Mouse (Mus musculus) kidney, embryonic 15.5 days (tissue): ENCODE measurements at regions not wholly inside any gene's neighbourhood (a gene's known extent, or its start where the extent isn't known, plus 50 kb on each side); places are given as distances from the start of the nearest gene placed in this dataset.
"Not testable (repeated sequence)": the region's sequence is repeated elsewhere in the genome, so short reads cannot be mapped to it uniquely, and the experiment has no call there.

Source experiments
- ATAC-seq: fragments of 200-750 bp; cut with Nextera tagmentation; replicated peaks from 2 replicates; pipeline ENCODE4 v1.8.0; 2017; ENCODE audit warnings: moderate TSS enrichment; ENCODE audit not compliant: low FRiP score
- H3K27ac ChIP-seq: fragments of 300-500 bp; sonication (generic); 2 replicates; pipeline ENCODE4 v1.5.1; 2015; ENCODE audit warnings: mild to moderate bottlenecking, inconsistent platforms
- H3K27me3 ChIP-seq: fragments of 300-500 bp; sonication (generic); 2 replicates; pipeline ENCODE4 v1.6.1; 2015; ENCODE audit warnings: inconsistent platforms
- H3K36me3 ChIP-seq: fragments of 300-500 bp; sonication (generic); 2 replicates; pipeline ENCODE4 v1.6.1; 2015; ENCODE audit warnings: inconsistent platforms
- H3K4me1 ChIP-seq: fragments of 300-500 bp; sonication (generic); 2 replicates; pipeline ENCODE4 v1.6.1; 2015; ENCODE audit warnings: inconsistent platforms
- H3K4me2 ChIP-seq: fragments of 300-500 bp; sonication (generic); 2 replicates; pipeline ENCODE4 v1.6.1; 2015; ENCODE audit warnings: moderate library complexity, mild to moderate bottlenecking, inconsistent platforms
- H3K4me3 ChIP-seq: fragments of 300-500 bp; sonication (generic); replicated peaks from 2 replicates; pipeline ENCODE4 v1.5.1; 2015; ENCODE audit warnings: mild to moderate bottlenecking, inconsistent platforms
- H3K9ac ChIP-seq: fragments of 300-500 bp; sonication (generic); 2 replicates; pipeline ENCODE4 v1.6.1; 2015; ENCODE audit warnings: mild to moderate bottlenecking, inconsistent platforms
- H3K9me3 ChIP-seq: fragments of 300-500 bp; sonication (generic); replicated peaks from 2 replicates; pipeline ENCODE4 v1.6.1; 2016; ENCODE audit warnings: inconsistent platforms
- WGBS: fragments of 180-500 bp; shearing (Covaris S2); methylation state at CpG from one replicate; pipeline ENCODE4 v1.1.7; 2015; ENCODE audit warnings: mixed read lengths; 5-methylcytosine and 5-hydroxymethylcytosine counted together

GRCm38 (mm10) chr6:16765354-16765753 lies 132.9 kb downstream of the Tfec start:
- ATAC-seq, result no peak
- Histone ChIP-seq H3K4me3 (no peak overlapping the region), H3K27ac (no peak overlapping the region), H3K9ac (no peak overlapping the region), H3K27me3 (no peaks in the 10 kb centered on the region), H3K36me3 (no peaks in the 10 kb centered on the region), H3K4me1 (no peaks in the 10 kb centered on the region), H3K4me2 (no peak overlapping the region), H3K9me3 (no peaks in the 10 kb centered on the region)
- 51% methylated on average over 4 of the region's 4 CpGs for WGBS

GRCm38 (mm10) chr6:16764707-16765106 lies 133.5 kb downstream of the Tfec start:
- Histone ChIP-seq H3K4me1 (no peaks in the 10 kb centered on the region), H3K9ac (no peak overlapping the region), H3K36me3 (no peaks in the 10 kb centered on the region), H3K27me3 (no peaks in the 10 kb centered on the region), H3K27ac (no peak overlapping the region), H3K9me3 (no peaks in the 10 kb centered on the region), H3K4me3 (no peak overlapping the region), H3K4me2 (no peak overlapping the region)
- 33% methylated on average over 5 of the region's 5 CpGs for WGBS
- no peak for ATAC-seq

GRCm38 (mm10) chr6:16755044-16755443 lies 143.2 kb downstream of the Tfec start:
- H3K4me2 ChIP-seq, H3K27ac ChIP-seq, H3K4me1 ChIP-seq, H3K9ac ChIP-seq, H3K4me3 ChIP-seq, H3K27me3 ChIP-seq, H3K9me3 ChIP-seq, ATAC-seq, H3K36me3 ChIP-seq: not testable (repeated sequence)
- WGBS, result 83% methylated on average over 1 of the region's 1 CpGs

DNA sequence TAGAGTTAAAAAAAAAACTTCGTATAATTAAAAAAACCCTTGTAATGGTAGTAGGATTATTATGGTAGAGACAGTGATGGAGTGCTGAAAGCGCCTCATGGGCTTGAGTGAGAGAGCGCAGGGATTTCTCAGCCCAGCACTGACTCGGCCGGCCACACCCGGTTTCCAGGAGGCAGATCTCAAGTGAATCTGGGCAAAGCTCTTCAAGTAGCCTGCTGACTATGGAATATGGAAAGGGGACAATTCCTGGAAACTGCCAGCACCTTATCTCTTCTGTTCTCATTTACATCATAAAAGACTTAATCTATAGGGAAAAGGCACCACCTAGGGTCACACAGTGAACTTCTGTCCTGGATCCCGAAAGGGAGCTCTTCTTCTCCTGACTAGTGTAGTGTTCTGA lies 165.1 kb downstream of the Tfec start:
- ATAC-seq, result no peak
- H3K9me3 ChIP-seq, result no peaks in the 10 kb centered on the region
- H3K4me1 ChIP-seq, result no peaks in the 10 kb centered on the region
- H3K36me3 ChIP-seq, result no peaks in the 10 kb centered on the region
- H3K9ac ChIP-seq, result no peak overlapping the region
- no peak overlapping the region for H3K4me3 ChIP-seq
- 86% methylated on average over 7 of the region's 7 CpGs for WGBS
- H3K27me3 ChIP-seq, result no peaks in the 10 kb centered on the region
- no peak overlapping the region for H3K27ac ChIP-seq
- no peak overlapping the region for H3K4me2 ChIP-seq

DNA sequence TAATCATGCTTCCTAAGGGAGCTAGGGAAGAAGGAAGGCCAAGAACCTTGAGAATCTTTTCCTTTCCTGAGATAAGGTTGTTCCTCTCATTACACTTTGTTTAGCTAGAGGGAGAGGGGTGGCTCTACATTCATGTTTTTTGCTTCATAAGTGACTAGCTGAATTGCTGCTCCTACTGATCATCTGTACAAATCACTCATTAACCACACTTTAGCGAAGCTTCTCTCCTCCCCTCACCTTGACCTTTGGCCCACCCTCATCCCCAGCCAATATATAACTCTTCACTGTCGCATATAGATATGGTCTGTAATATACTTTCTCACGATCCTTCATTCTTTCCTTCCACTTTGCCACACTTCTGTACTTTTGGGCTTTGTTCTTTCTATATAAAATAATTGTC lies 166.1 kb downstream of the Tfec start:
- H3K9ac ChIP-seq, result no peak overlapping the region
- H3K9me3 ChIP-seq, result no peaks in the 10 kb centered on the region
- H3K27ac ChIP-seq, result no peak overlapping the region
- no peak for ATAC-seq
- no peaks in the 10 kb centered on the region for H3K27me3 ChIP-seq
- no peaks in the 10 kb centered on the region for H3K36me3 ChIP-seq
- H3K4me3 ChIP-seq, result no peak overlapping the region
- H3K4me2 ChIP-seq, result no peak overlapping the region
- WGBS, result 70% methylated on average over 3 of the region's 3 CpGs
- no peaks in the 10 kb centered on the region for H3K4me1 ChIP-seq

DNA sequence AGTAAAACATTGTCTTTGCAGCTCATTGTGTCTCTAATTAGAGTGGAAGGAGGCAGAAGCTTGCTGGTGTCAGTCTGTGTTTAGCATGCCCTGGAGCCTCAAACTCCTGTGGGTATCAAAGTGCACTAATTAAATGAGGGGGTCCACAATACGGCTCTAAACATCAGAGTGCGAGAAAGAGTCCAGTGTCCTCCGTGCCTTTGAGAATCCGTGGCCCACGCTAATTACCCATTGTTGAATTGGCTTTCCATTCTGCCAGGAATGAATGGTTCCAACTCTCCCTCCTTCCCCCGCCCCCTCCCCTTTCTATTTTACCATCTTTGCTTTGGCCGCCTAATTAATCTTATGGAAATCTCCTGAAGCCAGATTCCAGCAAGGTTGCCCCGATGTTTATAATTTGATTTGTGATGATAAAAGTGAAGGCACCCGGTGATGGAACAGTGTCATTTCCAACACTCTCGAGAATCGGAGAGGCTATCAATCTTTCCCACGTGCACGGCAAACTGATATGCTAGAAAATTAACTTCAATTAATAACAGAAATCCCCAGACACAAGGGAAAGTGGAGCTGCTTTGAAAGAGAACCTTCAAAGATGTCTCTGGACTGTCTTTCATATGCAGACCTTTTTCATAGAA lies 170.9 kb downstream of the Tfec start:
- no peaks in the 10 kb centered on the region for H3K4me1 ChIP-seq
- H3K4me3 ChIP-seq, result no peak overlapping the region
- H3K27ac ChIP-seq, result no peak overlapping the region
- WGBS, result 48% methylated on average over 13 of the region's 13 CpGs
- H3K9me3 ChIP-seq, result no peaks in the 10 kb centered on the region
- ATAC-seq, result no peak
- H3K9ac ChIP-seq, result no peak overlapping the region
- H3K4me2 ChIP-seq, result no peak overlapping the region
- H3K27me3 ChIP-seq, result no peaks in the 10 kb centered on the region
- H3K36me3 ChIP-seq, result no peaks in the 10 kb centered on the region

DNA sequence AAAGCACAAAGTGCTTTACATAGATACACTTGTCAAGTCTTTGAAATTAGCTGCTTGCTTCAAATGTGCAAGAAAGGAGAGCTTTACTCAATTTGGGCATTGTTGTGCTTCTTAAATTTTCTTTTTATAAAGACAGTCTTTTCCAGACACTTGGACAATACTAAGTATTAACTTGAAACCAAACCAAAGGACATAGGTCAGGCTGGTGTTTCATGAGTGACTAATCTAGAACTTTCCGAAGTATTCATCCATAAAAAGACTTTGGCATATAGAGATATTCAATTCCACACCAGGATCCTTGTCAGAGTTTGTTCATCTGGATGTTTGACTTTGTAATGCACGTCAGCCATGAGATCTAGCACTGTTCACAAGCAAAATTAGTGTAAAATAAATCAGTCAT lies 173.0 kb downstream of the Tfec start:
- no peaks in the 10 kb centered on the region for H3K9me3 ChIP-seq
- no peak overlapping the region for H3K4me2 ChIP-seq
- WGBS, result 87% methylated on average over 2 of the region's 2 CpGs
- no peak overlapping the region for H3K9ac ChIP-seq
- H3K27ac ChIP-seq, result no peak overlapping the region
- no peaks in the 10 kb centered on the region for H3K4me1 ChIP-seq
- H3K36me3 ChIP-seq, result no peaks in the 10 kb centered on the region
- H3K4me3 ChIP-seq, result no peak overlapping the region
- H3K27me3 ChIP-seq, result no peaks in the 10 kb centered on the region
- no peak for ATAC-seq

GRCm38 (mm10) chr6:16704496-16704895 lies 193.7 kb downstream of the Tfec start:
- Histone ChIP-seq H3K27me3 (no peaks in the 10 kb centered on the region), H3K9ac (no peak overlapping the region), H3K27ac (no peak overlapping the region), H3K9me3 (no peaks in the 10 kb centered on the region), H3K4me3 (no peak overlapping the region), H3K4me2 (no peak overlapping the region), H3K4me1 (no peaks in the 10 kb centered on the region), H3K36me3 (no peaks in the 10 kb centered on the region)
- no peak for ATAC-seq
- WGBS, result 91% methylated on average over 4 of the region's 4 CpGs

DNA sequence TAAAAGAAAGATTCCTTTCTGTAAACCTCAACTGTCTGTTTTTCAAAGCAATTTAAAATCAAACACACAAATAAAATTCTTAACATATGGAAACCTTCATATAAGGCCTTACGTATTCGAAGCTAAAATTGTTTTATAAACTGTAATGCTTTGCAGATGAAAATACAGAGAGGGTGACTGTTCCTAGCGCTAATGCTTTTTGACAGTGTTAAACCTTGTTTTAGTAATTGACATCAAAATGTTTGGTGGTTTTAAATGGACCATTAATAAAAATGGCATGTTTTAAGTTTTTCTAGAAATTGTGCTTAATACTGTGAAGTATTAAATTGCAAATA lies 194.9 kb downstream of the Tfec start:
- no peak overlapping the region for H3K4me3 ChIP-seq
- no peaks in the 10 kb centered on the region for H3K36me3 ChIP-seq
- H3K9me3 ChIP-seq, result no peaks in the 10 kb centered on the region
- H3K27ac ChIP-seq, result no peak overlapping the region
- no peaks in the 10 kb centered on the region for H3K27me3 ChIP-seq
- no peak for ATAC-seq
- H3K4me2 ChIP-seq, result no peak overlapping the region
- no peak overlapping the region for H3K9ac ChIP-seq
- 72% methylated on average over 3 of the region's 3 CpGs for WGBS
- H3K4me1 ChIP-seq, result no peaks in the 10 kb centered on the region

GRCm38 (mm10) chr6:16702706-16703411 lies 195.4 kb downstream of the Tfec start:
- 52% methylated on average over 7 of the region's 7 CpGs for WGBS
- ATAC-seq, result no peak

GRCm38 (mm10) chr6:16697285-16697684 lies 201.0 kb downstream of the Tfec start:
- H3K9ac ChIP-seq, result no peak overlapping the region
- WGBS, result 90% methylated on average over 4 of the region's 4 CpGs
- H3K36me3 ChIP-seq, result no peaks in the 10 kb centered on the region

More at GRCm38 (mm10) chr6:16702706-16703411, 195.4 kb downstream of the Tfec start:
- Histone ChIP-seq H3K36me3 (no peaks in the 10 kb centered on the region), H3K9me3 (no peaks in the 10 kb centered on the region), H3K4me2 (no peak overlapping the region), H3K4me3 (no peak overlapping the region), H3K27ac (no peak overlapping the region), H3K27me3 (no peaks in the 10 kb centered on the region), H3K4me1 (no peaks in the 10 kb centered on the region), H3K9ac (no peak overlapping the region)

DNA sequence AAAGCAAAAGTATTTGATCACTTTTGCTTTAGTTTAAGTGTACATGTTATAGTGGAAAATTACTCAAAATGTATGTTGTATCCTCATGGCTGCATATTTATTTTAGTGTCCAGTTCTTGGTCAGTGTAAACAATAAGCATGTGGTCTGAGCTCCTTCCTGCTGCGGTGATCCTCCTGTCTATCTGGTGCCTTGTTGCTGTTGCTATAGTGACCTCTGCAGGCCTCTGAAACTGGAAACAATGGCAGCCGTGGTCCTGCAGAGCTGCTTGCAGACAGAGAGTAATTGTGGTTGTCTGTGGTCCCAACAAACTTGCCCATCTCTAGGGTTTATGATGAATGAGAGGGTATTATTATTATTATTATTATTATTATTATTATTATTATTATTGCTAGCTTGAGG lies 230.2 kb downstream of the Tfec start:
- WGBS, result 0% methylated on average over 2 of the region's 2 CpGs

More at GRCm38 (mm10) chr6:16697285-16697684, 201.0 kb downstream of the Tfec start:
- ATAC-seq, result no peak
- no peak overlapping the region for H3K4me3 ChIP-seq
- H3K27ac ChIP-seq, result no peak overlapping the region
- no peak overlapping the region for H3K4me2 ChIP-seq
- no peaks in the 10 kb centered on the region for H3K9me3 ChIP-seq
- H3K27me3 ChIP-seq, result no peaks in the 10 kb centered on the region
- H3K4me1 ChIP-seq, result no peaks in the 10 kb centered on the region

DNA sequence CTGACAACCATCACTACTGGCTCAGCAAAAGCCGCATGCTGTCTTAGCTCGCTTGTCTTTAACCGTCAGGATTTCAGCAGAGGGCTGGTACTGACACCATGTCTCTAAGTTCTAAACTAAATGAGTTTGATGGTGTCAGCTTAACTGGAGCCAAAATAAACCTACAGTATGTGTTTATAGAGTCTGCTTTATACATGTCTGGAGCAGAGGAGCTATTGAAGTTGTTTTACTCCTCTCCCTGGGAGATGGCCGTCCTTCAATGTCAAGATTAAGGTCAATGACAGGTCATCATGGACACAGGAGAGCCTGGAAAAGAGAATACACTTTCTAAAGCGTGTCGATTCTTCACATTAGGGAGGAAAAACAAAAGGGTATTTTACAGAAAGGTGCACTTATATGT lies 231.0 kb downstream of the Tfec start:
- H3K27ac ChIP-seq, result no peak overlapping the region
- H3K4me3 ChIP-seq, result no peak overlapping the region
- no peak overlapping the region for H3K9ac ChIP-seq
- no peaks in the 10 kb centered on the region for H3K9me3 ChIP-seq
- WGBS, result 22% methylated on average over 6 of the region's 6 CpGs
- H3K36me3 ChIP-seq, result no peaks in the 10 kb centered on the region
- no peak overlapping the region for H3K4me2 ChIP-seq
- H3K27me3 ChIP-seq, result no peaks in the 10 kb centered on the region
- ATAC-seq, result peak; percentile 58
- H3K4me1 ChIP-seq, result no peaks in the 10 kb centered on the region

More for the DNA sequence above, 230.2 kb downstream of the Tfec start:
- Histone ChIP-seq H3K27me3 (no peaks in the 10 kb centered on the region), H3K27ac (no peak overlapping the region), H3K9me3 (no peaks in the 10 kb centered on the region), H3K9ac (no peak overlapping the region), H3K36me3 (no peaks in the 10 kb centered on the region), H3K4me2 (no peak overlapping the region), H3K4me1 (no peaks in the 10 kb centered on the region), H3K4me3 (no peak overlapping the region)
- peak; percentile 78; the same call in 1 of the 2 replicates for ATAC-seq
